Mouse (Mus musculus) left cerebral cortex, postnatal 10 days (tissue): ENCODE results near the gene Map2k1. TPM values are rescaled to one million over a fixed set of nuclear protein-coding genes. Genes with fewer than 3 reads are reported as not detected.
"Not testable (repeated sequence)": the region's sequence is repeated elsewhere in the genome, so short reads cannot be mapped to it uniquely, and the experiment has no call there.

Source experiments
- DNase-seq, 2 experiments: peaks; one replicate each; pipeline ENCODE4 v3.0.0; 2021 to 2022; ENCODE audit warnings: low spot score in 2 of 2, mixed read lengths in 1 of 2; ENCODE audit errors: extremely low spot score in 1 of 2
- intact Hi-C: fragments of 180-260 bp; cut with DNase I; formaldehyde crosslinking; loops from one replicate; pipeline ENCODE4 v1.15.1; 2025
- total RNA-seq, 2 experiments: library from RNA; stranded (reverse); gene quantifications; 2 replicates each; pipeline ENCODE4 v1.2.3; 2021

Map2k1 gene
- total RNA-seq, 2 experiments from 2014 or later, result 155 to 165 TPM

GRCm38 (mm10) chr9:64219772-64220420 lies 33.5 kb downstream of the Map2k1 start:
- DNase-seq, result no peak
- intact Hi-C loops, result no loop called here

GRCm38 (mm10) chr9:64219305-64219704 lies 34.1 kb downstream of the Map2k1 start:
- intact Hi-C loops, result no loop called here
- DNase-seq, result no peak

GRCm38 (mm10) chr9:64217887-64218286 lies 35.5 kb downstream of the Map2k1 start:
- no peak for DNase-seq
- intact Hi-C loops, result no loop called here

GRCm38 (mm10) chr9:64216641-64217040 lies 36.8 kb downstream of the Map2k1 start:
- intact Hi-C loops, result no loop called here

GRCm38 (mm10) chr9:64216090-64216489 lies 37.3 kb downstream of the Map2k1 start:
- no peak for DNase-seq
- intact Hi-C loops, result no loop called here

More at GRCm38 (mm10) chr9:64216641-64217040, 36.8 kb downstream of the Map2k1 start:
- DNase-seq, result no peak

- intact Hi-C loops, result no loop called here
- no peak for DNase-seq
These were observed 39.0 kb downstream of the Map2k1 start for GRCm38 (mm10) chr9:64214452-64214851.

- intact Hi-C loops, result no loop called here
- no peak for DNase-seq
These were observed 45.8 kb downstream of the Map2k1 start for GRCm38 (mm10) chr9:64207509-64208084.

- intact Hi-C loops, result no loop called here
- no peak for DNase-seq
These were observed 50.6 kb downstream of the Map2k1 start for GRCm38 (mm10) chr9:64202866-64203265.

GRCm38 (mm10) chr9:64202331-64202730 lies 51.1 kb downstream of the Map2k1 start:
- intact Hi-C loops, result no loop called here
- DNase-seq, result no peak

- no peak for DNase-seq
- intact Hi-C loops, result no loop called here
These were observed 53.5 kb downstream of the Map2k1 start for GRCm38 (mm10) chr9:64199897-64200296.

GRCm38 (mm10) chr9:64198763-64199418 lies 54.5 kb downstream of the Map2k1 start:
- DNase-seq, intact Hi-C loops: not testable (repeated sequence)

GRCm38 (mm10) chr9:64198068-64198762 lies 55.2 kb downstream of the Map2k1 start:
- DNase-seq, result no peak
- intact Hi-C loops, result no loop called here

GRCm38 (mm10) chr9:64197524-64197923 lies 55.9 kb downstream of the Map2k1 start:
- DNase-seq, result no peak

GRCm38 (mm10) chr9:64195554-64195953 lies 57.9 kb downstream of the Map2k1 start:
- intact Hi-C loops, result no loop called here
- DNase-seq, result peak; percentile 42

More at GRCm38 (mm10) chr9:64197524-64197923, 55.9 kb downstream of the Map2k1 start:
- intact Hi-C loops, result no loop called here

- DNase-seq, result no peak
- intact Hi-C loops, result no loop called here
These were observed 59.6 kb downstream of the Map2k1 start for GRCm38 (mm10) chr9:64193879-64194278.

- DNase-seq, result no peak
- intact Hi-C loops, result no loop called here
These were observed 69.1 kb downstream of the Map2k1 start for GRCm38 (mm10) chr9:64184166-64184840.

GRCm38 (mm10) chr9:64183295-64183694 lies 70.1 kb downstream of the Map2k1 start:
- intact Hi-C loops, result not testable (repeated sequence)

GRCm38 (mm10) chr9:64178974-64179646 lies 74.3 kb downstream of the Map2k1 start, which contains the start of gene Snapc5:
TSS of gene Snapc5 (plus strand) at chr9:64179274.
- intact Hi-C loops, result no loop called here
- peak; percentile 89 to 95 for DNase-seq

More at GRCm38 (mm10) chr9:64183295-64183694, 70.1 kb downstream of the Map2k1 start:
- DNase-seq, result not testable (repeated sequence)
